Mouse (Mus musculus) MEL (cell line): ENCODE data around the gene Gm7030.
"Not testable (repeated sequence)": the region's sequence is repeated elsewhere in the genome, so short reads cannot be mapped to it uniquely, and the experiment has no call there.

Source experiments
- CTCF ChIP-seq, 3 experiments: IDR thresholded peaks in 2 of 3; conservative IDR thresholded peaks in 1 of 3; 2 replicates each; pipeline ENCODE4 v1.5.1; 2011 to 2012; ENCODE audit warnings: low read length in 3 of 3, low read depth in 2 of 3, mild to moderate bottlenecking in 2 of 3, improper control_type of control experiment in 1 of 3, inconsistent platforms in 1 of 3, mixed read lengths in 1 of 3, moderate library complexity in 1 of 3; ENCODE audit not compliant: control insufficient read depth in 1 of 3, insufficient read depth in 1 of 3, poor library complexity in 1 of 3, severe bottlenecking in 1 of 3
- EP300 ChIP-seq, 2 experiments: IDR thresholded peaks; 2 replicates each; pipeline ENCODE4 v1.6.1; 2011; ENCODE audit warnings: improper control_type of control experiment in 2 of 2, low read length in 2 of 2, low read depth in 1 of 2, mild to moderate bottlenecking in 1 of 2
- GATA1 ChIP-seq: IDR thresholded peaks from 2 replicates; pipeline ENCODE4 v1.6.1; 2011; ENCODE audit warnings: low read depth, low read length, improper control_type of control experiment
- HCFC1 ChIP-seq: IDR thresholded peaks from 2 replicates; pipeline ENCODE4 v1.6.1; 2012; ENCODE audit warnings: low read depth, mild to moderate bottlenecking, inconsistent platforms, low read length, improper control_type of control experiment, moderate library complexity
- MAX ChIP-seq: IDR thresholded peaks from 2 replicates; pipeline ENCODE4 v1.6.1; 2011; ENCODE audit warnings: low read length, improper control_type of control experiment
- POLR2A ChIP-seq, 2 experiments: IDR thresholded peaks; 2 replicates each; pipeline ENCODE4 v1.6.1; 2011 to 2012; ENCODE audit warnings: low read length in 2 of 2, mild to moderate bottlenecking in 2 of 2, control low read depth in 1 of 2, improper control_type of control experiment in 1 of 2, low read depth in 1 of 2, moderate library complexity in 1 of 2; ENCODE audit not compliant: control insufficient read depth in 1 of 2, insufficient read depth in 1 of 2, poor library complexity in 1 of 2
- RAD21 ChIP-seq: IDR thresholded peaks from 2 replicates; pipeline ENCODE4 v1.6.1; 2011; ENCODE audit warnings: mild to moderate bottlenecking, low read depth, low read length, improper control_type of control experiment
- USF2 ChIP-seq, 2 experiments: IDR thresholded peaks; 2 replicates each; pipeline ENCODE4 v1.6.1; 2011 to 2012; ENCODE audit warnings: improper control_type of control experiment in 2 of 2, low read length in 2 of 2, borderline replicate concordance in 1 of 2, inconsistent platforms in 1 of 2, low read depth in 1 of 2, mild to moderate bottlenecking in 1 of 2; ENCODE audit not compliant: insufficient read depth in 1 of 2
- ZC3H11A ChIP-seq: IDR thresholded peaks from 2 replicates; pipeline ENCODE4 v1.6.1; 2012; ENCODE audit warnings: low read depth, mild to moderate bottlenecking, inconsistent platforms, low read length, improper control_type of control experiment
- ZNF384 ChIP-seq: IDR thresholded peaks from 2 replicates; pipeline ENCODE4 v1.6.1; 2012; ENCODE audit warnings: low read depth, mild to moderate bottlenecking, inconsistent platforms, low read length, improper control_type of control experiment

GRCm38 (mm10) chr17:36178938-36179337 lies 49.7 kb upstream of the Gm7030 start:
- not testable (repeated sequence) for TF ChIP-seq CTCF (IDR thresholded peaks at IDR 0.05 in 2 of 3, conservative IDR thresholded peaks at IDR 0.05 in 1 of 3; ENCODE audit: control insufficient read depth in 1 of 3, insufficient read depth in 1 of 3, low read depth in 2 of 3, low read length in 3 of 3, poor library complexity in 1 of 3, severe bottlenecking in 1 of 3); HCFC1; RAD21; ZC3H11A; ZNF384; GATA1; POLR2A (IDR thresholded peaks at IDR 0.05; ENCODE audit: control insufficient read depth in 1 of 2, insufficient read depth in 1 of 2, low read depth in 1 of 2, low read length in 2 of 2, poor library complexity in 1 of 2); USF2 (IDR thresholded peaks at IDR 0.05; ENCODE audit: borderline replicate concordance in 1 of 2, insufficient read depth in 1 of 2, low read depth in 1 of 2, low read length in 2 of 2); MAX; EP300 (IDR thresholded peaks at IDR 0.05; ENCODE audit: low read depth in 1 of 2, low read length in 2 of 2)
